Mouse (Mus musculus): ENCODE measurements at regions not wholly inside any gene's neighbourhood (a gene's known extent, or its start where the extent isn't known, plus 50 kb on each side); places are given as distances from the start of the nearest gene placed in this dataset.

GRCm38 (mm10) chr11:95198196-95198595 is 52.1 kb upstream of the Dlx4 start:
- Histone ChIP-seq H3K4me2 (ENCODE audit: low read length) (no peak overlapping the region), H3K27me3 (ENCODE audit: insufficient read depth, low read length) (peaks cover 10% of the 10 kb centered on the region; the same call in 1 of the 2 replicates), H3K9ac (ENCODE audit: low read depth, low read length) (0 out of 2 replicates have a peak overlapping the region, but pooled peaks have one; percentile 3), H3K4me3 (replicated peaks; ENCODE audit: low read depth, low read length) (no peak overlapping the region), H3K27ac (no peak overlapping the region), H3K4me1 (replicated peaks; ENCODE audit: insufficient read depth, low read length) (peaks cover 9% of the 10 kb centered on the region; the same call in 1 of the 2 replicates), H3K9me3 (replicated peaks; ENCODE audit: low read length) (no peaks in the 10 kb centered on the region), H3K36me3 (ENCODE audit: insufficient read depth, low read length) (no peaks in the 10 kb centered on the region)
- DNase-seq (ENCODE audit: low spot score): no peak
- no peak for ATAC-seq (replicated peaks; ENCODE audit: low FRiP score, low read depth)
- 50% methylated on average over 13 of the region's 13 CpGs for WGBS
- no peak for TF ChIP-seq CTCF (IDR thresholded peaks at IDR 0.05; ENCODE audit: low read depth)

- DNase-seq (ENCODE audit: low spot score): no peak
- H3K36me3 ChIP-seq (ENCODE audit: insufficient read depth, low read length): no peaks in the 10 kb centered on the region
- no peak for TF ChIP-seq CTCF (IDR thresholded peaks at IDR 0.05; ENCODE audit: low read depth)
- no peaks in the 10 kb centered on the region for H3K9me3 ChIP-seq (replicated peaks; ENCODE audit: low read length)
- ATAC-seq (replicated peaks; ENCODE audit: low FRiP score, low read depth): no peak
- no peak overlapping the region for H3K4me2 ChIP-seq (ENCODE audit: low read length)
- H3K4me1 ChIP-seq (replicated peaks; ENCODE audit: insufficient read depth, low read length): peaks cover 9% of the 10 kb centered on the region; the same call in 1 of the 2 replicates
- H3K4me3 ChIP-seq (replicated peaks; ENCODE audit: low read depth, low read length): no peak overlapping the region
- H3K27ac ChIP-seq: no peak overlapping the region
- no peak overlapping the region for H3K9ac ChIP-seq (ENCODE audit: low read depth, low read length)
- WGBS: 70% methylated on average over 3 of the region's 3 CpGs
- peaks cover 10% of the 10 kb centered on the region; the same call in 1 of the 2 replicates for H3K27me3 ChIP-seq (ENCODE audit: insufficient read depth, low read length)
Measured at GRCm38 (mm10) chr11:95200971-95201370, 54.9 kb upstream of the Dlx4 start.

GRCm38 (mm10) chr11:95210185-95211030 is 50.9 kb upstream of the Tac4 start:
- peak overlapping the region; percentile 52 for H3K4me2 ChIP-seq (ENCODE audit: low read length)
- ATAC-seq (replicated peaks; ENCODE audit: low FRiP score, low read depth) (peak; percentile 72), DNase-seq (ENCODE audit: low spot score) (peak; percentile 72)
- H3K9me3 ChIP-seq (replicated peaks; ENCODE audit: low read length): no peaks in the 10 kb centered on the region
- H3K4me3 ChIP-seq (replicated peaks; ENCODE audit: low read depth, low read length): peak overlapping the region; percentile 11; the same call in 1 of the 2 replicates
- 0 out of 2 replicates have a peak overlapping the region, but pooled peaks have one; percentile 19 for H3K9ac ChIP-seq (ENCODE audit: low read depth, low read length)
- H3K27ac ChIP-seq: no peak overlapping the region
- peak; percentile 20; the same call in 1 of the 2 replicates for TF ChIP-seq CTCF (IDR thresholded peaks at IDR 0.05; ENCODE audit: low read depth)
- no peaks in the 10 kb centered on the region for H3K27me3 ChIP-seq (ENCODE audit: insufficient read depth, low read length)
- H3K4me1 ChIP-seq (replicated peaks; ENCODE audit: insufficient read depth, low read length): no peaks in the 10 kb centered on the region
- WGBS: 2% methylated on average over 20 of the region's 22 CpGs
- H3K36me3 ChIP-seq (ENCODE audit: insufficient read depth, low read length): no peaks in the 10 kb centered on the region

DNA sequence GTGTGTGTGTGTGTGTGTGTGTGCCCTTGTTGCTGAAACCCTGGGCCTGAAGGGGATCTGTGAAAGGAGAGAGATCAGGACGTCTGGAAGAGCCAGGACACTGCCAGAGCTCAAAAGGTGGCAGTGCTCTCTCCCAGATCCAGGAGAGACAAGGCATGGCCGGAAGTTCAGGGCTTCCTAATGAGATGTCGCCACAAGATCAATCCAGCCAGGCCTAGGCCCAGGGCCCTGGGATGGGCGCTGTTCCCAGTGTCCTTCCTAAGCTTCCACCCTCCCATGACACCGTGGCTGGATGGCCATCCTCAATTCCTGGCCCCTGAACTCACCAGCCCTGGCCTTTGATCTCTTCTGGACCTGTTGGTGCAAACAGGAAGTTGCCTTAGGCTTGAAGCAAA is 50.3 kb upstream of the Tac4 start:
- Histone ChIP-seq H3K36me3 (ENCODE audit: insufficient read depth, low read length) (no peaks in the 10 kb centered on the region), H3K4me2 (ENCODE audit: low read length) (peak overlapping the region; percentile 52), H3K9ac (ENCODE audit: low read depth, low read length) (no peak overlapping the region), H3K9me3 (replicated peaks; ENCODE audit: low read length) (no peaks in the 10 kb centered on the region), H3K27ac (no peak overlapping the region), H3K4me1 (replicated peaks; ENCODE audit: insufficient read depth, low read length) (no peaks in the 10 kb centered on the region), H3K4me3 (replicated peaks; ENCODE audit: low read depth, low read length) (no peak overlapping the region), H3K27me3 (ENCODE audit: insufficient read depth, low read length) (no peaks in the 10 kb centered on the region)
- peak; percentile 34 for DNase-seq (ENCODE audit: low spot score)
- 26% methylated on average over 5 of the region's 5 CpGs for WGBS
- 0 out of 2 replicates have a peak, but pooled peaks have one; percentile 5 for ATAC-seq (replicated peaks; ENCODE audit: low FRiP score, low read depth)
- TF ChIP-seq CTCF (IDR thresholded peaks at IDR 0.05; ENCODE audit: low read depth): no peak
